Mouse (Mus musculus) spleen, postnatal 36 days (tissue): ENCODE measurements around the gene Lurap1.

Experiments
- DNase-seq, 2 experiments: peaks; one replicate each; pipeline ENCODE4 v3.0.0; 2022; ENCODE audit warnings: low spot score in 2 of 2, mixed read lengths in 1 of 2

Lurap1 gene

DNA sequence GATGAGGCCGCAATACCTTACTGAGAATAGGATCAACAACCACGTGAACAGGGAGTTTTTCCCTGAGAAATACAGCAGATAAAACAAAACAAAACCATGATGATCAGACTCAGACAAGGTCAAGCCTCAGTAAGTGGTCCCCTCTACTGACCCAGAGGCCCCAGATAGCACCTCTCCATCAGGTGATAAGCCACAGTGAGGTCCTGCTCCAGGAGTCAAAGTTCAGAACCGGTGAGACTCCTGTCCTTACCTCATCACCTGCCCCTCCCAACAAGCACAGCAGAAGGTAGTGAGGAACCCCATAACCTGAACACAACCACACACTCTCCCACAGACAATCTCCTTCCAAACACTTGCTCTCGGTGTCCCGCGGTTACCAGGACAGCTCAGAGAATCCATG is 40.4 kb downstream of the Lurap1 start:
- DNase-seq: no peak

DNA sequence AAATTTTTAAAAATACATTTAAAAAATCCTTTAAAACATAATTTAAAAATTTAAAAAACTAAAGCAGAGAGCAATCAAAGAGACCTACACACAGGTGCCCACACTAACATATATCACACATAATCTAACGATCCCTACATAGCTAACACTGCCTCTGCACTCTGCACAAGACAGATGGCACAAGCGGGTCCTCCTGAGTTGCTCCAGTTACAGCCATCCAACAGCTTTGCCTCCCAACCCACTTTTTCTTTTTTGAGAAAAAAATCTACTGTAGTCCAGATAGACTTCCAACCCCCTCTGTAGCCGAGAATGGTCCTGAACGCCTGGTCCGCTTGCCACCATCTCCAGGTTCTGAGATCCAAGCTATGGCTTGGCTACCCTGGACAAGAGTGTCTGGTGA is 45.9 kb downstream of the Lurap1 start:
- no peak for DNase-seq

DNA sequence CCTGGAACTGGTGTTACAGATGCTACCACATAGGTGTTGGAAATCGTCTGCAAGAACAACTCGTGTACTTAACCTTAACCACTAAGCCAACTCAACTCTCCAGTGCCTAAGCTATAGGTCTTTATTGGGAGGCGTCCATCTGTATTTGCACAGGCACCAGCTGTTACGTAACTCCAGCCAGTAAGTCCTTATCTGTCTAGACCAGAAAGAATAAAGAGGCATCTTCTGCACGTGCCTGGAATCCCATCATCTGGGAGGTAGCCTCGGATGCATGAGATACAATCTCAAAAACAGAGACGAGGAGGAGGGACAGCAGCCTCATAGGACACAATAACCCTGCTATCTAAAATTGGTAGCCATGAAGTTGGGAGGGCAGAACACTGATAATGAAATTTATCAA is 50.2 kb downstream of the Lurap1 start:
- peak in 1 of 2 experiments; percentile 8 for DNase-seq

DNA sequence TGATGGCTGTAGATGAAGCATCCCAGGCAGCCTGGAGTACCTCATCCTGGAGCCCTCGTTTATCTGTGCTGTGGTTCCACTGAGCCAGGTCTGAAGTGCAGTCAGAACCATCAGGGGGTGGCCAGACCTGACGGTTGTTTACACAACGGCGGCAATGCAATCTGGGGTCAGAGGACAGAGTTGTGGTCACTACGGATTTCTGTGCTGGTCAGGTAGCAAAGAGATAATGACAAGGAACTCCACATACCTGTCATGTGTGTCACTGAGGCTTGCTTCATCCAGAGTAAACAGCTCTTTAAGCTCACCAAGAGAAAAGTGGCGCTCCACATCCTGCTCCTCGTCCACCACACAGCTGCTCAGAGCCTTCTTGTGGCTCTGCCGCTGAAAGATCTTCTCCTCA is 53.9 kb downstream of the Lurap1 start:
- no peak for DNase-seq

DNA sequence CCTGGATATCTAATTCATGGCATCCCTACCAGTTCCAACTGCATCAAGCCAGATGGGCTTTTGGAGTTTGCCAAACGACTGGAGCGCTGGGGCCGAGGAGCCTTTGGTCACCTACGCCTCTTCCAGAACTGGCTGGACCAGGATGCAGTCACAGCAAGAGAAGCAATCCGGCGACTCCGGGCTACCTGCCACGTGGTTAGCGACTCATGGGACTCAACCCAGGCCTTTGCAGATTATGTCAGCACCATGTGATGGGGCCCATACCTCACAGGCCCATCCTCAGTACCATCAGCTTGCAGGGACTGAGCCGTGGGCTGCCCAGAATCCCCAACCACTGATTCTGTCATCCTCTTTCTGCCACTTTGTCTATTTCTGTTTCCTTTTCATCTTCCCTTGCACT is 54.8 kb downstream of the Lurap1 start:
- no peak for DNase-seq

DNA sequence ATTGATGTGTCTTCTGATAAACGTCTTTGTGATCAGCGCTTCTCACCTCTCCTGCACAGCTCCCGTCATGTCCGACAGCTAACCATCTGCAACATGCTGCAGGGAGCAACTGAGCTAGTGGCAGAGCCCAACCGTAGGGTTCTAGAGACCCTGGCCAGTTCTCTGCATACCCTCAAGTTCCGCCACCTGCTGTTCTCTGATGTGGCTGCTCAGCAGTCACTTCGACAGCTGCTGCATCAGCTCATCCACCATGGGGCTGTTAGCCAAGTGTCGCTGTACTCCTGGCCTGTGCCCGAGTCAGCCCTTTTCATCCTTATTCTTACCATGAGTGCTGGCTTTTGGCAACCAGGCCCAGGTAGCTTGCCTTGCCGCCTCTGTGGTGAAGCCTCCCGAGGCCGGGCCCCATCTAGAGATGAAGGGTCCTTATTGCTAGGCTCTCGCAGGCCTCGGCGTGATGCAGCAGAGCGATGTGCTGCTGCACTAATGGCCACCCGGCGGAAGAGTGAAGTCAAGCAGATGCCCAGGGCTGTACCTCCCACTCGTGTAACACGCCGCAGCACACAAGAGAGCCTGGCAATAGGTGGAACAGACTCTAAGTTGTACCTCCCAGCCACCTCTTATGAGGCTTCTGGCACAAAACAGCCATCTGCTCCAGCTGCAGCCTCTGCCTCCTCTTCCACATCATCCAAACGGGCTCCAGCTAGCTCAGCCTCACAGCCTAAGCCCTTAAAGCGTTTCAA is 62.5 kb downstream of the Lurap1 start:
- no peak for DNase-seq
